Mouse (Mus musculus): ENCODE results near the gene Gm10638.

Gene Gm10638

DNA sequence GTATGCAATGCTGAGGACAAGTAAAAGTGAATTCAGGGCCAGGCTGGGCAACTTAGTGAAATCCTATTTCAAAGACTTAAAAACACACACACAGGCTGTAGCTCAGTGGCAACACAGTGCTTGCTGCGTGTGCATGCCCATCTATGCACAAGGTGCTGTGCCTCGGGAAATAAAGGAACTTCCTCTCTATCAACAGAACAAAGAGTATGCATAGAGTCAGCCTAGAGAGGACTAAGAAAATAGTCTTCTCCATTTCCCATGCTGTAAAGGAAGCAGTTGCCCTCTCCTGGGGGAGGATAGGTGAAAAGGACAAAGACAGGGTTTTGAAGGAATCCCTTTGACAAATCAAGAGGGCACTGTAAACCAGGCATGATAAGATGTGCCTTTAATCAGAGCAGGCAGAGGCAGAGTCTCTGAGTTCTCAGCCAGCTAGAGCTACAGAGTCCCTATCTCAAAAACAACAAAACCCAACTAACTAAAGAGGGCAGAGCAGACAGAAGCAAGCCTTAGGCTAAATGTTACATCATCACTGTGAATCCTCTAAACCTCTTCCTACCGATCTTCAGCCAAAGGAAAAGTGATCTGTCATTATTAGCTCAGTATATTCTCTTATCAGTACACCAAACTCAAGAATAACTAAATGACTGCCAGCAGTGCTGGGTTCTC lies 9.9 kb upstream of the Gm10638 start:
- in situ Hi-C loops (cut with MboI, MseI), result no loop called here

DNA sequence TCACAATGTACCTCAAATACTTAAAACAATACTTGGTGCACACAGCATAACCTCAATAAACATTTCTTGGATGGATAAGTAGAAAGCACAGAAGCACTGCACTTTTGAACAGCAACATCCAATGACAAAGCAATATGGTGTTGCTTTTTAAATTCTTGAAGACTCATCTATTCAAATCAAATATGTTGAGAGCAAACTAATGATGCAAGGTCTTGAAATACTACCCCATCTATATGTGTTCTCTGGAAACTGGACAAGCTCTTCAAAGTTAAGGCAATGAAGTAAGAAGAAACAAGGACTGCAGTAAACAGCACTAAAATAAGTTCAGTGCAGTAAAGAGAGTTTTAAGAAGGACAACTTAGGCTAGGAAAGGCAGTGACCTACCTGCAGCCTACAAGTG lies 4.6 kb upstream of the Gm10638 start:
- in situ Hi-C loops (cut with MboI, MseI), result loop anchor here (10.0 kb wide), 1 partner anchor 116 kb away; the partner anchor contains the start of gene Lonp2

DNA sequence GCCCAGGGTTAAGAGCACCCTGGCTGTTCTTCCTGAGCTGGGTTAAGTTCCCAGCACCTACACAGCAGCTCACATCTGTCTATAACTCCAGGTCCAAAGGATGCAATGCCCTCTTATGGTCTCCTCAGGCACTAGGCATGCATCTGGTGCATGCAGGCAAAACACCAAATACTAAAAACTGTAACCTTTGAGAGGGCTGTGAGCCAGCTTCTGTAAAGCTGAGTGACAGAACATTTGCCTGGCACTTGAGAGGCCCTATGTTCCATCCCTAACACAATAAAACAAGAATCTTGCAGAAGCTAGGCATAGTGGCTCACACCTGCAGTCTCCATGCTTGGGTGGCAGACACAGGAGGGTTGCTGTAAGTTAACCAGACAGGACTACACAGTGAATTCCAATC lies 3.9 kb upstream of the Gm10638 start:
- in situ Hi-C loops (cut with MboI, MseI), result loop anchor here (10.0 kb wide), 1 partner anchor 117 kb away; the partner anchor contains the start of gene Lonp2

DNA sequence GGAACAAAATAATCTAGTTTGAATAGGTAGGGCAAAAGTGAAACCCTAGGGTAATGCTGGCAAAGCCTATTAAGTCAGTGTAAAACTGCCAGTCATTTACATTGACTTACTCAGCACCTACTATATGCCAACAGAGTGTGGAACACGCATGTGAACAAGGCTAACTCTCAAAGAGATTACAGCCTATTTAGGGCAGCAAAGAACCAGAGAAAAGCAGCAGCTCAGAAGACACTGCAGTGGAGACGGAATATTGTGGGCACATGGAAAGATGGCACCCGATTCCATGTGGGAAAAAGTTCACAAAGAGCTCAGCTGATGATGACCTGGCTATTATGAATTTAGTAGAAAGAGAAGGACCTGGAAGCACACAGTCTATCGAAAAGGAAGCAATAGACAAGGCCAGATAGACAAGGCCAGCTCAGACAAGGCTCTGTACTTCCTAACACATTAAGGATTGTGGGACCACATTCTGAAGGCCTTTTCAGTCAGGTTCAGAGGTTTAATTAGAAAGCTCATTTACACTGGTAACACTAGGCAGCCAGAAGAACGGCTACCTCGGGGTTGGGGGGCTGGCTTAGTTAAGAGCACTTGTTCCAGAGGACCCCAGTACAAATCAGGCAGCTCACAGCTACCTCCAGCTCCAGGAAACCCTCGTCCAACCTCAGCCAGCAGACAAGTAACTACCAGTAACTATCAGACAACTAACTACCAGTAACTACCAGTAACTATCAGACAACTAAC lies 2.7 kb upstream of the Gm10638 start:
- in situ Hi-C loops (cut with MboI, MseI), result loop anchor here (10.0 kb wide), 1 partner anchor 118 kb away; the partner anchor contains the start of gene Lonp2

DNA sequence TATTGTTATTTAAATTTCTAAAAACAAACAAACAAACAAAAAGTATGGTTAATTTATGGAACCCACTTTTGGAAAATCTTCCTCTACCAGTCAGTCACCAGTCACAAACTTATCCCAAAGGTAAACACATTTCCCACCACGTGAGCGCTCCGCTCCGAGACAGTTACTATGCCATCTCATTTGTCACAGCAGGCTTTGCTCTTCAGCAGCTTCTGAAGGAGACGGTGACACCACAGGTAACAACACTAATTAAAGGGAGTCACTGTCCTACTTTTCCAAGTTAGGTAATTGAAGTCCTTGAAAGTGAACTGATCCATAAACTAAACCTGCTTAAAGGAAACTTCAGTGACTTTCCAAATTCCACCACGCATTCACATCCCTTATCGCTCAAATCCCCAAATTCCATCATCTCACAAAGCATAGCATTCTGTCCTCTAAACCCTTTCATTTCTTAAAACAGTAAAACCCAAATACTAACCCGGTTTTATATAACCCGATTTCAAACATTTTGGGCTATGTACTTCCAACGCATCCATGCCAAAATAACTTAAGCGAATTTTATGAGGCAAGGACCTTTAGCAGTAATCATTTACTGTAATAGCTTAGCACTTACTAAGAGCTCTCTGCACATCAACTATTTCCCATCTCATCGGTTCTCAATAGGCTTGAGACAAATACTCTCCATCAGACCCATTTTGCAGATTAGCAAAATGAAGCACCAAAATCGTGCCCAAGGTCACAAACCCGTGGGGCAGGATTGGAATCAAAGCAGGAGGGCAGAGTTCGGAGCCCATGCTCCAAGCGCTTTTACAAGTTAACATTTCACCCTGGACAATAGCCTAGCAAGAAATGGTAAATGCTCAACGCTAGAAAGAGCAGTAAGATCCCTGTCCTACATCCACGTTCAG lies 932 bp upstream of the Gm10638 start:
- in situ Hi-C loops (cut with MboI, MseI), result loop anchor here (10.0 kb wide), 1 partner anchor 120 kb away; the partner anchor contains the start of gene Lonp2

DNA sequence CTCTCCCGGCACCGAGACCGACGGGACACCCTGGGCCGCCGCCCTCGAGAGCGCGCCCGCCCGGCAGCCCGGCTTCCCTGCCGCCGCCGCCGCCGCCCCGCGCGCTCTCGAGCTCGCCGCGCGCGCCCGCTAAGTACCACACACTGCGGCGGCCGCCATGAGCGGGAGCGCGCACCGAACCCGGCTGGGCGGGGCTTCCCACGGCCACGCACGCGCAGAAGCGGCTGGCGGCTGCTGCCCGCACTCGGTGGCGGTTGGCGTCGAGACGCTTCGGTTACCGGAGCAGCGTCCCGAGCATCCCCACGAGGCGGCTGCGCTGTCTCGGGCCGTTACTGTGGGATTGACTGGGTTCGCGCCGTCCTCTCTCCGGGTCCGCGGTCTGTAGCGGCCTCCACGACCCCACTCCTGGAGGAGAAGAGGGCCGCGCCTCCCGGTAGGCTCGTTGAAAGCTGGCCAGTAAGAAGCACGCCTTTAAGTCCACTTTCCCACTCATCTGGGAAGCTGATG lies 489 bp downstream of the Gm10638 start:
- in situ Hi-C loops (cut with MboI, MseI), result loop anchor here (10.0 kb wide), 1 partner anchor 121 kb away; the partner anchor contains the start of gene Lonp2

DNA sequence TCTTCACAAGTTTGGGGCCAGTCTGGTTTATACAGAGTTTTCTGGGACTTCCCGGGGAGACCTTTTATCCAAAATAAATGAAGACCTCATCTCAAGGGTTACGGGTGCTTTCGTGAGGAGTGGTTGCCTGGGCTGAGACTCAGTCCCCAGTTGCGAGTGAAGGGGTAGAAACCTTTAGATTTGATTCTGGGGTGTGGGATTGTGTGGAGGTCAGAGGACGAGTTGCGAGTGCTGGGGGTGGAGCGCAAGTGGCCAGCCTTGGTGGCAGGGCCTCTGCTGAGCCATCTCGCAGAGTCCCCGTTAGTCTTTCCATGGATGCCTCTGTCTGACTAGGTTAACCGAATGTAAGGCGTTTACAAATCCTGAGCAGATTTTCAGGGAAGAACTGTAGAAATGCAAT lies 1.0 kb downstream of the Gm10638 start:
- in situ Hi-C loops (cut with MboI, MseI), result loop anchor here (10.0 kb wide), 1 partner anchor 122 kb away; the partner anchor contains the start of gene Lonp2

DNA sequence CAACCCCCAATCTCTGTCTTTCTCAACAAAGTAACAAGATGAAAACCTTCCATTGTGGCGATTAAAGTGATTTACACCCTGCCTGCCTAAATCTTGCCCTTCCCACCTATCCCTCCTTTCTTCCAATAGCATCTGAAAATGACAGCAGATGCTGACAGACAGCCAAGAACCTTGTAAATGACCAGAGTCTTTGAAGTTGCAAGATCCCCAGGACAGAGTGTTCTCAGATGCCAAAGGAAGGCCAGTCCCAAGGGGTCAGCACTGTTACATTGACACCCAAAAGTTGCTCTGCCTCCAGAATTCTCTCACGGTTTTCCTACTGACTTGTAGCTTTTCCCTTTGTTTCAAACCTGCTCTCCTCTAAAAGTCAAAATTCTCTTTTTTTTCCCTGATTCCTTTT lies 4.3 kb downstream of the Gm10638 start:
- in situ Hi-C loops (cut with MboI, MseI), result loop anchor here (10.0 kb wide), 1 partner anchor 125 kb away; the partner anchor contains the start of gene Lonp2

DNA sequence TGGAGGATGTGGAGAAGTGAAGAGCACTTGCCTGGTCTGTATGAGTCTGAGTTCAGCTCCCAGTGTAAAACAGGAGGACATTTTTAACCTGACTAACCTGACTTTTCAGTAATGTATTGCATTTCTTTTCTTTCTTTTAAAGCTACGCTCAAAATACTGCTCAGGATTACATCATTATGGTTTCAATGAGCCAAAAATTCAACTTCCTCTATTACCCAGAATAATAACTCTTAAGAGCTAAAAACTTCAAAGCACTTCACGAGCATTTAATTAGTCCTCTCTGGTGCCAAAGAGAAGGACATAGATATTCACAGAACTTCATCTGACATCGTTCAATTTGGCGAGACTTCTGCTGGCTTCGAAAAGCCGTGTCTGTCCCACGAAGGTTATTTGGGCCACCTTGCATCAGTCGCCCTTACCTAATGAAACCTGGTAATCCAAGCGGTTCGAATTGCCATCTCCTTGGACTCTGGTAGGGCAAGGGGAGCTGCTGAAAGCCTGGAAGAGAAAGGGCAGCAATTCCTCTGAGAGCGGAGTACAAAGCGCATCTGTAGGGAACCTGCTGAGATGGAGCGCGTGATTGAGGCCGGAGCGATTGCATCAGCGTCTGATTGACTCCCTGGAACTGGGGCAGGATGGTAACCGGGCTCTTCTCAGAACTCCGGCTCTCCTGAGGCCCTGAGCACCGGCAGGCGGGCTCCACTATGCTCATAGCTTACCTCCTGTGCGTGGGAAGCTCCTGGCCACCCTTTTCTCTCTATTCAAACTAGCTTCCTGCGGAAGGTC lies 11.6 kb downstream of the Gm10638 start:
- in situ Hi-C loops (cut with MboI, MseI), result no loop called here

DNA sequence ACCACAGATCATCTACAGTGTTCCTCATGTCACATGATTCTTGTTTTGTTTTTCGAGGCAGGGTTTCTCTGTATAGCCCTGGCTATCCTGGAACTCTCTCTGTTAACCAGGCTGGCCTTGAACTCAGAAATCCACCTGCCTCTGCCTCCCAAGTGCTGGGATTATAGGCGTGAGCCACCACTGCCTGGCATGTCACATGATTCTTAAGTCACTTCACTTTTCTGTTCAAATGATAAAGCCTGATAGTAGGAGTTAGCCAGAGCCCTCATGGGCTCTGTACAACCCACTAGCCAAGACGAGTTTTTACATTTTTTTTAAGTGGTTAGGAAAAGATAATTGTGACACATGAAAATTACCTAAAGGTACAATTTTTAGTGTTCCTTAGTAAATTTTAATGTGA lies 13.2 kb downstream of the Gm10638 start:
- in situ Hi-C loops (cut with MboI, MseI), result no loop called here

DNA sequence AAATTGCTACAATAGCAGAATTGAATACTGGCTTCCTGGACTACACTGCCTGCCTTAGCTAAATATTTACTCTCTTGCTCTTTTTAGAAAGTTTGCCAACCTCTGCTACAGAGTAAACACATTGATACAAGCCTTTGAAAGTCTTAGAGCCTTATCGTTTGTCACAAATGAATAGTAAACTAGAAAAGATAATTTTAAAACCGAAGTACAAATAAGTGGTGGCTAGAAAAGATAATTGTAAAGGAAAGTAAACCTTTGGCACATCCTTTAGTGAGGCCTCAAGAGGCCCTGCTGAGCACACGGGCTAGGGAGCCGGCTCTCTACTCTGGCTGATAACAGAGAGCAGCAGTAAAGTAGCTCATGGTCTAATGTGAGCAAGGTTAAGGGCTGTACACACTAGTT lies 13.6 kb downstream of the Gm10638 start:
- in situ Hi-C loops (cut with MboI, MseI), result no loop called here

DNA sequence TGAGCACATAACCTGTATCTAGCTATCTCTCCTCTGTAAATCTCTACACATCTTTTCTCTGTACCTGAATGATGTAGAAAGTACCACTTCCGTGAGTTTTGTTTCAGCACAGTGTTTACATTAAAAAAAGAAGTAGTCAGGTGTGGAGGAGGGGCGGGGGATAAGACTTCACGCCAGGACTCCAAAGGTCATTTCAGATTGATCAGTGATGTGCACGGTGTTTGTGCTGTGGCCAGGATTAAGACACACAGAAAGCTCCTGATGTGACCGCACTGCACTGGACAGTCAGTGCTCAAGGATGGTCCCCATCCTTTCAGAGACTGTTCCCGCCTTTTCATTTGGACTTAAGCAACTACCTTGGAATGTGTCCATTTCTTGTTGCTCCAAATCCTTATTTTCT lies 15.2 kb downstream of the Gm10638 start:
- in situ Hi-C loops (cut with MboI, MseI), result no loop called here

DNA sequence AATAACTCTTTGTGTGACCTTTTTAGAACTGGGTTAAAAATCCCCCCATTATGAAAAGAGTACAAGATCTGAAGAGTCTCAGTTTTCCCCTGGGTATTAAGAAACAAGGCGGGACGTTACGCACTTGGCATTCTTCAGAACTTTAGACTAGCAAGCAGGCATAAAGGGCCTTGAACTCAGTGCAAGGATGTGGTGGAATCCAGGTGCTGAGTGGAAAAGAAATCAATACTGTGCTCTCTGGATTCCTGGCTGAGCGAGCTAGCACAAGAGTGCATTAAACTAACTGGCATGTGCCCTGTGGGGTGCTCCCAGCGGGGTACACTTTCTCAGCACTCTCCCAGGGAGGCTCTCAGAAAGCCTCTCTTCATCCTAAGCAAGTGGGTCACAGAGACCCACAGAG lies 17.3 kb downstream of the Gm10638 start:
- in situ Hi-C loops (cut with MboI, MseI), result no loop called here

DNA sequence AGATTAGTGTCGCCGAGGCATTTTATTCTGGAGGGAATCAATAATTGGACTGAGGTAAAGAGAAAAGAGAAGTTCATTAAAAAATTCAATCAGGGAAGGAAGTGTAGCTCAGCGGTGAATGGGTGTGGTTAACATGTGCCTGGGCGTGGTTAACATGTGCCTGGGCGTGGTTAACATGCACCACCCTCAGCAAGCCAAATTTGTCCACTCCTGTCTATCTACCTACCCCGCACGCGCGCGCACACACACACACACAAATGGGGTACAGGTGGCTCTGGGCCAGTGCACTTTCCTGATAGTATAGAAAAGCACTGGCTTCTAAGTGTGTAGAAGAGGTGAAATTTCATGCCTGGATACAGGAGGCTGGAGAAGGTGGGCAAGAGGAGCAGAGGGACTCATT lies 19.7 kb downstream of the Gm10638 start:
- in situ Hi-C loops (cut with MboI, MseI), result no loop called here

DNA sequence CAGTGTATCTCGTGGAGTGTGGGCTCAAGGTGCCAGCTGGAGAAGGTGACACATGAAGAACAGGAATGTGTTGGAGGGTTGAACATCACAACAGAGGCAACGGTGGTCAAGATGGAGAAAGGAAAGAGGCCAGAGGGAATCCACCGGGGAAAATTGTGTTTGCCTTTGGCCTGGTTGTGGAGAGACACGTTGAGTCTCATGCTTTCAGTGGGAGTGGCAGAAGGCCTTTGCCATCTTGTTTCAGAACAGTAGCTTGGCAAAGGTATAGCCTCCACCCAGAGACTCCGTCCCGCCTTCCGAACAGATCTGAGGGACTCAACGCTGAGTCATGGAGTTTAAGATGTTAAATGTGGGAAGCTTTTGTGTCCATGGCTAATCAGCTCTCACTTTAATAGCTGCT lies 20.2 kb downstream of the Gm10638 start:
- in situ Hi-C loops (cut with MboI, MseI), result no loop called here

DNA sequence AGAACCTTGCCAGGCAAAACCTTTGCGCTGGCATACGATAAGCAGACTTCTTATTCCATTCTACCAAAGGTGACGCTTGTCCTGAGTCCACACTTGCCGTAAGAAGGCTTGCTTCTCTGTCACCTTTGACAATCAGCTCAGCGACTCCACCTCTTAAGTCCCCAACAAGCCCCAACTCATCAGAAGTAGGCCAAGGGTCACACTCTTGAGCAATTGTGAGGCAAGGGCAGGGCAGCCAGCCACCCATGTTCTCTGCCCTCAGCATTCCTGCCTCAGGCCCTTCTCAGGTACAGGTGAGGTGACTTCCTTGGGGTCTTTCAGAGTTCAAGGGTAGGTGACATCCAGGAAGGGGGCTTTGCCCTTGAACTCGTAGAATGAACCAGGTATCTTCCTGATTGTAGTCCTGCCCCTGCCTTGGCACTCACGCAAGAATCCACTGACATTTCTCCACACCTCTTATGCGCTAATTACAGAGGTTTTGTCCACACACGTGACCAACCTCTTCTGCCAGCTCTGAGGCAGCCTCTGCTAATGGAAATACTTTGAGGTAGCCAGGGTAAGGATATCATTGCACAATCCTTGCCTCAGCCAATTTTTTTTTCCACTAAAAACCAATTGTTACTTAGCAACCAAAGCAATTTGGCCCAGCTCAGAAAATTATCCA lies 21.2 kb downstream of the Gm10638 start:
- in situ Hi-C loops (cut with MboI, MseI), result no loop called here

DNA sequence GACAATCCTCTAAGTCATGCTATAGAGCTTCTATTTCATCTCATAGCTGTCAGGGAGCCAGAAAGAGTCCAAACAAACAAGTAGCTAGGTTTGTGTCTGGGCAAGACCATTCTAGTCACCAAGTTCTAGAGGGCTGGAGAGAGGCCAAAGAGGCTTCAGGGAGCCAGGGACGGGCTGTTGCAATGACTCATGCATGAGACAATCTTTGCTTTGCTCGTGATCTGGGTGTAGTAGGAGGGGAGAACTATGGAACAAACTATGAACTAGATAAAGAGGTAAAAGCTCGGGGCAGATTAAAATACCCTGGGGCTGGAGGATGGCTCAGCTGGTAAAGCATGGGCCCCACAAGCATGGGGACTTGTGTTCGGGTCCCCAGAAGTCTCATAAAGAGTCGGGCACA lies 23.0 kb downstream of the Gm10638 start:
- in situ Hi-C loops (cut with MboI, MseI), result no loop called here

DNA sequence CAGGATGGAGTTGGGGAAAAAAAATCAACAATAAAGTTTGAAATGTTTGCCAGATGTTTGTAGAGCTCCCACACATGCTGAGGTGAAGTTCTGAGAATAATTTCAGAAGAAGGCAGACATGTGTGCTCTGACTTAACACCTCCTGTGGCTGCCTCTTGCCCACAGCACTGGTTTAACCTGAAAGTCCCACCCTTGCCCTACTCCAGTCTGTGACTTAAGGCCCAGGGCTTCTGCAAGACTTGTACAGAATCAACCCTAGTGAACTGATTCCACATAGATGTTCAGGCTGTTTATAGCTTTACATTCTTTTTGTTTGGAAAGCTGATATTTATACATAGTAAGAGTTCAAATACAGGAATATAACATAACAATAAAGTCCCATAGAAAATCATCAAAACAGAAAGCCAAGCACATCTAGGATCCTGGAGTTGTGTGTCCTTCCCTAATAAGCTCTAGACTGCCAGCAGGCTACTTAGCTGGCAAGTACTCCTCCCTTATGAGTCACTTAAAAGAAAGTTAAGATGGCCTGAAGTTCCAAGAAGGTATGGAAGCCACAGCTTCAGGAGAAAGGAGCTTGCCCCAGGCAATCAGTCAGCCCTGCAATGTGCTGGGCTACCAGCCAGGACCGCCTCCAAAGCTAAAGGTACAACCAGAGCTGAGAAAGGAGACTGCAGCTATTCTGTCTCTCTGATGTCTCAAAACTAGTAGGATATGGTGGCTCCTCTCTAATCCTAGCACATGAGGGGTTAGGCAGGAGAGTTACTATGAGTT lies 24.6 kb downstream of the Gm10638 start:
- in situ Hi-C loops (cut with MboI, MseI), result no loop called here

DNA sequence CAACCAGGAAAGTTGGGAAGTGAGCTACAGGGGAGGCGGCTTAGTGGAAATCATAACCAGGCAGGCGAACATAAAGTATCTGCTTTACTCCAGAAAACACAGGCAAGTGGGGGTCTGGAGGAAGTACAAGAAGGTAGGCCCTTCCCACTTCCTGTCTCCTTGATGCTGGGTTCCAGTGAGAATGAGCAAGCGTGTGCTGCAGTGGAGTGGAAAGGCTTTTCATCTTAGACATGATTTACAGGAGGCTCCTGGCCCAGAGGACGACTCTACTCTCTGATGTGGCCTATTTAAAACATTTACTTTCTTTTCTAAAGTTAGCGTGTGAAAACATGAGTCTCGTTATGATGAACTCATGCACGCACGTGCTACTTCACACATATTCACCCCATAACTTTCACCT lies 33.7 kb downstream of the Gm10638 start:
- in situ Hi-C loops (cut with MboI, MseI), result no loop called here

DNA sequence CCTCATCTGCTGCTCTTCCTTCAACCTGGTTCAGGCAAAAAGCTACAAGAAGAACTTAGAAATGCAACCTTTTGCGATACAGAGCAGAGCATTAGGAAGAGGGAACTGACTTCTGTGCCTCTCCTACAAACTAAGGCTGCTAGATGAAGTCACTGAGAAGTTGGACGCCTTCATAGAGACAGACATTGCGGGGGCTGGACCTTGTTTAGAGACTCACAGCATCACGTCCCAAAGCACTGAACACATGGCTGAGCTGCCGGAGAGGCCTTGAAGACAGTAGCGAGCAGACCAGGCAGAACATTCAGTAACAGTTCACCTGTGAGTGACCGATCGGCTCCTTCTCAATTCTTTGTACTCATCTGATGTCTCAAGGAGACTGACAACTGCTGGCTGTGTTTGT lies 35.6 kb downstream of the Gm10638 start:
- in situ Hi-C loops (cut with MboI, MseI), result no loop called here

Measured in T-helper 2 cell (primary cell).